Mouse (Mus musculus): ENCODE measurements around the gene Ephb1. TPM values are rescaled to one million over a fixed set of nuclear protein-coding genes. Genes with fewer than 3 reads are reported as not detected.

The Ephb1 gene
- polyA plus RNA-seq, 1 experiment from 2014 or later: 0.44 TPM

DNA sequence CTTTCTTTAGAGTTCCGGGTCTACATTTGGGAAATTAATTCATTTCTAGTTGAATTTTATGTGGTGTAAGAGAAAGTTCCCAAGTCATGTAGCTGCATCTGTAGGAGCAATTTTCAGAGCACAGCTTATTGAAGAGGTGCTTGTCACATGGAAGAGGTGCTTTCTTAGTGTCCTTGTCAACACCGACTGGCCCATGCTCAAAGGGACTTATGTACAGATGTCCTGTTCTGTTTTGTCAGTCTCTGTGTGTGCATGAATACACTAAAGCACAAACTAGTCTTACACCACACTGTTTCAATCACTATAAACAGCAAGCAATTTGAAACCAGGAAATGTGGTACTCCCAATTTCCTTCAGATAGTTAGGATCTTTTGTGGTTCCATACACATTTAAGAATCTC, 13.3 kb upstream of the Ephb1 start:
- H3K27ac ChIP-seq: no peak overlapping the region
- no peak for ATAC-seq
- no peaks in the 10 kb centered on the region for H3K9me3 ChIP-seq (replicated peaks)
- H3K36me3 ChIP-seq: no peaks in the 10 kb centered on the region
- no peak overlapping the region for H3K4me3 ChIP-seq
- WGBS (ENCODE audit: insufficient replicate concordance): 86% methylated on average over 2 of the region's 2 CpGs
- no peak overlapping the region for H3K4me2 ChIP-seq
- H3K27me3 ChIP-seq (replicated peaks): no peaks in the 10 kb centered on the region
- no peaks in the 10 kb centered on the region for H3K4me1 ChIP-seq
- no peak overlapping the region for H3K9ac ChIP-seq

GRCm38 (mm10) chr9:102365536-102365935, 11.0 kb upstream of the Ephb1 start:
- Histone ChIP-seq H3K4me3 (no peak overlapping the region), H3K36me3 (no peaks in the 10 kb centered on the region), H3K27ac (no peak overlapping the region), H3K9ac (no peak overlapping the region), H3K27me3 (replicated peaks) (no peaks in the 10 kb centered on the region), H3K4me2 (no peak overlapping the region), H3K9me3 (replicated peaks) (no peaks in the 10 kb centered on the region), H3K4me1 (no peaks in the 10 kb centered on the region)
- no peak for ATAC-seq
- 75% methylated on average over 2 of the region's 2 CpGs for WGBS (ENCODE audit: insufficient replicate concordance)

DNA sequence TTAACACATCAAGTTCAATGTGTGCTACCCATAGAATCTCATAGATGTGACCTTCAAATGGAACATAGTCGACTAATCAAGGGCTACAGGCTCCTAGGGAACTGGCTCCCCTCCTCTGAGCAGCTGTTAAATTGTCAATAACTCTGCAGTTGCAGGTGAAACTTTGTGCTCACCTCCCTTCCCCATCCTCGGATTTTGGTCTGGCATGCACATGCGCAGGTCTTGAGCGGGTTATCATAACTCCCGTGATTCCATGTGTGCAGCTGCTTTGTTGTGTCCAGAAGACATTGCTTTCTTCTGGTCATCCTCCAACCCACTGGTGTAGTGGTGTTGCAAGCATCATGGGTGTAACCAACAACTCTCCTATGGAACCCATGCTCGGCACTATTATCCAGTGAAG, 4.8 kb upstream of the Ephb1 start:
- peaks cover 31% of the 10 kb centered on the region for H3K27me3 ChIP-seq (replicated peaks)
- WGBS (ENCODE audit: insufficient replicate concordance): 72% methylated on average over 6 of the region's 6 CpGs
- no peak for ATAC-seq
- H3K9ac ChIP-seq: no peak overlapping the region
- no peak overlapping the region for H3K4me2 ChIP-seq
- peaks cover under 1% of the 10 kb centered on the region; the same call in 1 of the 2 replicates for H3K4me1 ChIP-seq
- H3K9me3 ChIP-seq (replicated peaks): no peaks in the 10 kb centered on the region
- no peaks in the 10 kb centered on the region for H3K36me3 ChIP-seq
- no peak overlapping the region for H3K4me3 ChIP-seq
- H3K27ac ChIP-seq: no peak overlapping the region

- Histone ChIP-seq H3K27me3 (replicated peaks) (peaks cover 37% of the 10 kb centered on the region), H3K36me3 (no peaks in the 10 kb centered on the region), H3K4me2 (no peak overlapping the region), H3K4me1 (peaks cover 4% of the 10 kb centered on the region; the same call in 1 of the 2 replicates), H3K27ac (no peak overlapping the region), H3K9me3 (replicated peaks) (no peaks in the 10 kb centered on the region), H3K9ac (no peak overlapping the region), H3K4me3 (no peak overlapping the region)
- 57% methylated on average over 3 of the region's 3 CpGs for WGBS (ENCODE audit: insufficient replicate concordance)
- ATAC-seq: no peak
These were observed 4.2 kb upstream of the Ephb1 start for GRCm38 (mm10) chr9:102358711-102359110.

DNA sequence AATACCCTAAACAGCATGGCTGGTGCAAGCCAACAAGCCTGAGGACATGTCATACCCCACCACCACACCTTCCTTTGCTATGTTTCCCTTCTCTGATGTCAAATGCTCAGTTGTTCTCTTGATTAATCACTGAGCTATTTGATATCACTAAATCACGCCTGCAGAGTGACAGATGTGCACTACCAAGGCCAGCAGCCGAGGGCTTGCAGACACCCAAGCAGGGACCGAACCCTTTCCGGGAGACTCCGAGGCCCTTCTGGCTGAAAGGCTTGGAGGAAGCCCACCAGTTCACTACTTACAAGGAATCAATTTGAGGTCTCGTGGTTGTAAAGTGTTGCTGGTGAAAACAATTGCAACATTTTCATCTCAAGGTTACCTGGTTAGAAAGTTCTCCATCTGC, 3.5 kb upstream of the Ephb1 start:
- Histone ChIP-seq H3K4me2 (no peak overlapping the region), H3K9ac (no peak overlapping the region), H3K4me3 (no peak overlapping the region), H3K27ac (no peak overlapping the region), H3K36me3 (no peaks in the 10 kb centered on the region), H3K4me1 (peaks cover 11% of the 10 kb centered on the region; the same call in 1 of the 2 replicates), H3K27me3 (replicated peaks) (peaks cover 44% of the 10 kb centered on the region), H3K9me3 (replicated peaks) (no peaks in the 10 kb centered on the region)
- 63% methylated on average over 6 of the region's 6 CpGs for WGBS (ENCODE audit: insufficient replicate concordance)
- ATAC-seq: no peak

DNA sequence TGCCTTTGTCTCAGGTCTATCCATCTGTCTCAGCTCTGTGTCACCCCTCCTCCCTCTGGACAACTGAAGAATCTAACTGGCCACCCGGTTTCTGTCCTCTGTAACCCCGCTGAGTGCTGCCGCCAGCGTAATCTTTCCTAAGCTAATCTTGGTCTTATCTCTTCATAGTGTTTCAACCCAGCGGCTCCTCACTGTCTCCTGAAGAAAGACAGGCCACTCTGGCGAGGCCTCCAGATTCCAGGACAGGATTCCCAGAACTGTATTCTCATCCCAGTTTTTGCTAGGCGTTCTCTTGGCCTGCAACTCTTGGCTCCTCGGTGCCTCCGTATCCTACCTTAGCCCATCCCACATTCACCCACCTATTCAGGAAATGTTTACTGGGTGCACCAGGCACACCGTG, 2.0 kb upstream of the Ephb1 start:
- no peaks in the 10 kb centered on the region for H3K9me3 ChIP-seq (replicated peaks)
- H3K36me3 ChIP-seq: no peaks in the 10 kb centered on the region
- H3K27me3 ChIP-seq (replicated peaks): peaks cover 59% of the 10 kb centered on the region
- no peak overlapping the region for H3K9ac ChIP-seq
- H3K27ac ChIP-seq: no peak overlapping the region
- no peak overlapping the region for H3K4me3 ChIP-seq
- peaks cover 11% of the 10 kb centered on the region; the same call in 1 of the 2 replicates for H3K4me1 ChIP-seq
- WGBS (ENCODE audit: insufficient replicate concordance): 33% methylated on average over 10 of the region's 10 CpGs
- no peak for ATAC-seq
- no peak overlapping the region for H3K4me2 ChIP-seq

GRCm38 (mm10) chr9:102355726-102356125, 1.2 kb upstream of the Ephb1 start:
- Histone ChIP-seq H3K4me3 (no peak overlapping the region), H3K4me2 (no peak overlapping the region), H3K27me3 (replicated peaks) (peaks cover 67% of the 10 kb centered on the region), H3K9ac (no peak overlapping the region), H3K27ac (no peak overlapping the region), H3K4me1 (peaks cover 11% of the 10 kb centered on the region; the same call in 1 of the 2 replicates), H3K9me3 (replicated peaks) (no peaks in the 10 kb centered on the region), H3K36me3 (no peaks in the 10 kb centered on the region)
- 48% methylated on average over 3 of the region's 3 CpGs for whole genome bisulfite sequencing (ENCODE audit: insufficient replicate concordance)
- no peak for ATAC-seq

GRCm38 (mm10) chr9:102353636-102354491, 629 bp downstream of the Ephb1 start:
- ATAC-seq: peak; percentile 21; the same call in 1 of the 2 replicates
- peak overlapping the region; percentile 43 for H3K4me3 ChIP-seq
- H3K4me1 ChIP-seq: peaks cover 11% of the 10 kb centered on the region; the same call in 1 of the 2 replicates
- H3K4me2 ChIP-seq: peak overlapping the region; percentile 65
- WGBS (ENCODE audit: insufficient replicate concordance): 3% methylated on average over 59 of the region's 70 CpGs
- H3K36me3 ChIP-seq: no peaks in the 10 kb centered on the region
- no peak overlapping the region for H3K9ac ChIP-seq
- H3K27ac ChIP-seq: no peak overlapping the region
- no peaks in the 10 kb centered on the region for H3K9me3 ChIP-seq (replicated peaks)
- peaks cover 85% of the 10 kb centered on the region for H3K27me3 ChIP-seq (replicated peaks)

DNA sequence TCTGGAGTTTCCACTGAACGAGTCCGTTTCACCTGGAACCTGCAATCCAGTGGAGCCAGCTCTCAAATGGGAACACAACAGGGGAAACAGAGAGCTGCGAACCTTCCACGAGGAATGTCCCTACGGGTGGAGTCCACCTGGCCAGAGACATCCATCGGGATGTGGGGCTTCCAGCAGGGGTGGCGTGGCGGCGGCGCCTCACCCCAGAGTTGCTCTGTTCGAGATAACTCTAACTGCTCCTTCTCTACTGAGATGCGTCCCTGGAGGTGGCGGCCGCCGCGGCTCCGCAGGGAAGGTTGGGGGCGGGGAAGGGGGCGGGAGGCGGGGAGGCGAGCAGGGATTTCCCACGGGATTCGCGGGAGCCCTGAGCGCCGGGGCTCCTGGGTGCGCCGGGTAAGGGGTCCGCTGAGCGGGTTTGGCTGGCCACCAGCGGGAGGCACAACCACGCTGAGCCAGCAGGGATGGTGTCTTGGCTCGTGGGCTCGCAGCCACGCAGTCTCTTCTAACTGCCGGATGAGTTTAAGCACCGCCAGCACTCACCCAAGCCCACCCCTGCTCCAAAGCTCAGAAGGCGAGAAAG, 1.3 kb downstream of the Ephb1 start:
- H3K9ac ChIP-seq: no peak overlapping the region
- H3K27me3 ChIP-seq (replicated peaks): peaks cover 92% of the 10 kb centered on the region
- H3K9me3 ChIP-seq (replicated peaks): no peaks in the 10 kb centered on the region
- H3K4me2 ChIP-seq: peak overlapping the region; percentile 65
- H3K4me1 ChIP-seq: peaks cover 11% of the 10 kb centered on the region; the same call in 1 of the 2 replicates
- H3K27ac ChIP-seq: no peak overlapping the region
- H3K36me3 ChIP-seq: no peaks in the 10 kb centered on the region
- H3K4me3 ChIP-seq: peak overlapping the region; percentile 43
- 3% methylated on average over 38 of the region's 38 CpGs for WGBS (ENCODE audit: insufficient replicate concordance)
- ATAC-seq: no peak

GRCm38 (mm10) chr9:102352186-102353055, 2.1 kb downstream of the Ephb1 start:
- Histone ChIP-seq H3K27me3 (replicated peaks) (peaks cover 98% of the 10 kb centered on the region), H3K9ac (no peak overlapping the region), H3K4me1 (peaks cover 11% of the 10 kb centered on the region; the same call in 1 of the 2 replicates), H3K4me3 (no peak overlapping the region), H3K4me2 (no peak overlapping the region), H3K27ac (no peak overlapping the region), H3K36me3 (no peaks in the 10 kb centered on the region), H3K9me3 (replicated peaks) (no peaks in the 10 kb centered on the region)
- ATAC-seq: no peak
- WGBS (ENCODE audit: insufficient replicate concordance): 6% methylated on average over 30 of the region's 30 CpGs

DNA sequence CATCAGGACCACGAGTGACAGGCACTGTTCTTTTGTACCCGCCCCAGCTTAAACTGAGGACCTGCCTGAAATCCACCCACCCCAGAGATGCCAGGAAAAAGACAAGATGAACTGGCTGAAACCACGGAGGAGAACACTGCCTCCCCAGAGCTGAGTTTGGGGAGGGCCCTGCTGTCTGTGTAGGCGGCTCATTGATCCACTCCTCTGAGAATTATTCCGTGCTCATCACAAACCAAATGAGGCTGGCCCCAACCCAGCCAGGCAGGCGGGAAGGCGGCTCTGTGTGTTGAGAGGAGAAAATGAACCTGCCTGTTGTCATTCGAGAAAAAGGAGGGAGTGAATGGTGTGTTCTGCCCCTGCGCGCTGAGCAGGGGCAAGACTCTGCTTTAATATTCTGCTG, 2.8 kb downstream of the Ephb1 start:
- 8% methylated on average over 10 of the region's 10 CpGs for WGBS (ENCODE audit: insufficient replicate concordance)
- Histone ChIP-seq H3K27ac (no peak overlapping the region), H3K4me3 (no peak overlapping the region), H3K4me1 (peaks cover 11% of the 10 kb centered on the region; the same call in 1 of the 2 replicates), H3K9me3 (replicated peaks) (no peaks in the 10 kb centered on the region), H3K36me3 (no peaks in the 10 kb centered on the region), H3K4me2 (no peak overlapping the region), H3K27me3 (replicated peaks) (peaks cover 93% of the 10 kb centered on the region), H3K9ac (no peak overlapping the region)
- ATAC-seq: no peak

Measured in liver, embryonic 12.5 days (tissue).